ENCODE assay signal across 9 mouse cellular contexts in genomic region chr2:93955886-93956285, GRCm38 (mm10). TPM values are rescaled to one million over a fixed set of nuclear protein-coding genes. Genes with fewer than 3 reads are reported as not detected.
DNase-seq lines count a peak whose midpoint lies in the region; ATAC-seq and TF ChIP-seq lines count a peak whose summit lies in the region.
"Had no signal": no experiment of that assay in that cellular context is flagged by ENCODE, and none has a peak within 500 bp of the region (broad histone marks: within the 10 kb centered on the region; RNA-seq: fewer than 3 reads in every experiment).

No protein-coding gene starts in this region.

- H3K27me3 ChIP-seq in heart, embryonic 13.5 days (replicated peaks) = peaks cover 79% of the 10 kb centered on the region
- H3K27me3 ChIP-seq in E14TG2a.4 (ENCODE audit: insufficient read depth, low read length) = peaks cover 84% of the 10 kb centered on the region
- H3K27me3 ChIP-seq in forebrain, embryonic 13.5 days = 0 out of 2 replicates have a peak, but pooled peaks cover 3% of the 10 kb centered on the region
- H3K27me3 ChIP-seq in liver, embryonic 13.5 days = peaks cover 75% of the 10 kb centered on the region
- H3K27me3 ChIP-seq: CH12.LX had no signal

- under 1% methylated on average over 31 of the region's 31 CpGs for WGBS in heart, embryonic 13.5 days
- under 1% methylated on average over 31 of the region's 31 CpGs for WGBS in forebrain, embryonic 13.5 days
- under 1% methylated on average over 31 of the region's 31 CpGs for WGBS in liver, embryonic 13.5 days (ENCODE audit: insufficient replicate concordance)

- peak overlapping the region; percentile 87 for H3K9ac ChIP-seq in heart, embryonic 13.5 days
- H3K9ac ChIP-seq in forebrain, embryonic 13.5 days = peak overlapping the region; percentile 98
- peak overlapping the region; percentile 52; the same call in 1 of the 2 replicates for H3K9ac ChIP-seq in liver, embryonic 13.5 days

- TF ChIP-seq CTCF in E14TG2a.4 (conservative IDR thresholded peaks at IDR 0.05; ENCODE audit: low read length) = no peak

- no peak for DNase-seq in heart, adult 11 months
- no peak for DNase-seq in liver, embryonic 13.5 days
- DNase-seq in urinary bladder, postnatal 4 days (ENCODE audit: low spot score in 2 of 2) = no peak
- no peak for DNase-seq in ovary, adult 18-20 months (ENCODE audit: low spot score)

- 0 out of 2 replicates have a peak overlapping the region, but pooled peaks have one; percentile 32 for H3K27ac ChIP-seq in heart, embryonic 13.5 days (replicated peaks)
- peak overlapping the region; percentile 97 for H3K27ac ChIP-seq in forebrain, embryonic 13.5 days
- H3K27ac ChIP-seq in liver, embryonic 13.5 days = no peak overlapping the region

- no peaks in the 10 kb centered on the region for H3K36me3 ChIP-seq in heart, embryonic 13.5 days
- no peaks in the 10 kb centered on the region for H3K36me3 ChIP-seq in E14TG2a.4 (ENCODE audit: insufficient read depth, low read length)
- no peaks in the 10 kb centered on the region for H3K36me3 ChIP-seq in forebrain, embryonic 13.5 days (ENCODE audit: poor library complexity, severe bottlenecking)
- no peaks in the 10 kb centered on the region for H3K36me3 ChIP-seq in liver, embryonic 13.5 days

- ATAC-seq in heart, embryonic 13.5 days (ENCODE audit: extremely low read depth, insufficient number of reproducible peaks, low FRiP score, low TSS enrichment) = no peak
- peak; percentile 3; the same call in 1 of the 2 replicates for ATAC-seq in forebrain, embryonic 13.5 days
- ATAC-seq in liver, embryonic 13.5 days (ENCODE audit: low read depth) = no peak
- ATAC-seq in CD4-positive, CD25-positive, alpha-beta regulatory T cell, adult 4 months = no peak

- peak overlapping the region; percentile 99 for H3K4me2 ChIP-seq in heart, embryonic 13.5 days
- H3K4me2 ChIP-seq in forebrain, embryonic 13.5 days = peak overlapping the region; percentile 98
- H3K4me2 ChIP-seq in liver, embryonic 13.5 days = peak overlapping the region; percentile 64

- peaks cover 27% of the 10 kb centered on the region for H3K4me1 ChIP-seq in heart, embryonic 13.5 days
- H3K4me1 ChIP-seq in E14TG2a.4 (replicated peaks; ENCODE audit: low read depth, low read length) = peaks cover 32% of the 10 kb centered on the region
- H3K4me1 ChIP-seq in forebrain, embryonic 13.5 days = peaks cover 40% of the 10 kb centered on the region
- peaks cover 3% of the 10 kb centered on the region for H3K4me1 ChIP-seq in liver, embryonic 13.5 days (replicated peaks)

- H3K4me3 ChIP-seq in heart, embryonic 13.5 days = peak overlapping the region; percentile 74
- H3K4me3 ChIP-seq in E14TG2a.4 (replicated peaks; ENCODE audit: low read length) = peak overlapping the region; percentile 77
- peak overlapping the region; percentile 72 for H3K4me3 ChIP-seq in forebrain, embryonic 13.5 days
- peak overlapping the region; percentile 56 for H3K4me3 ChIP-seq in liver, embryonic 13.5 days (replicated peaks)

- H3K9me3 ChIP-seq in heart, embryonic 13.5 days = no peaks in the 10 kb centered on the region
- peaks cover 6% of the 10 kb centered on the region for H3K9me3 ChIP-seq in E14TG2a.4 (ENCODE audit: low read length)
- H3K9me3 ChIP-seq in forebrain, embryonic 13.5 days (replicated peaks) = no peaks in the 10 kb centered on the region
- H3K9me3 ChIP-seq in liver, embryonic 13.5 days (replicated peaks) = no peaks in the 10 kb centered on the region

RNA-seq across cellular contexts. Expression of gene Gm13889, which starts 1.1 kb away (rescaled TPM):
- 4.0 and 4.3 TPM in 2 replicates for polyA plus RNA-seq in heart, embryonic 13.5 days (2015; fragmentation: Nextera tagmentation; extraction: Ambion mirVana)
- 17.7 and 22.3 TPM in 2 replicates for polyA plus RNA-seq in forebrain, embryonic 13.5 days (2015; fragmentation: Nextera tagmentation; extraction: Ambion mirVana)
- 1.7 and 2.2 TPM in 2 replicates for polyA plus RNA-seq in liver, embryonic 13.5 days (2015; fragmentation: Nextera tagmentation; extraction: Ambion mirVana)
- not detected for polyA plus RNA-seq in CD4-positive, CD25-positive, alpha-beta regulatory T cell, adult 4 months (2017; shearing (Covaris generic))

RNA-seq across cellular contexts. Expression of gene Gm27027, which starts 40.3 kb away (rescaled TPM):
- polyA plus RNA-seq in heart, embryonic 13.5 days (2015; fragmentation: Nextera tagmentation; extraction: Ambion mirVana) = not detected in 2 replicates
- polyA plus RNA-seq in forebrain, embryonic 13.5 days (2015; fragmentation: Nextera tagmentation; extraction: Ambion mirVana) = not detected in 2 replicates
- not detected in 2 replicates for polyA plus RNA-seq in liver, embryonic 13.5 days (2015; fragmentation: Nextera tagmentation; extraction: Ambion mirVana)
- polyA plus RNA-seq in CD4-positive, CD25-positive, alpha-beta regulatory T cell, adult 4 months (2017; shearing (Covaris generic)) = not detected

RNA-seq across cellular contexts. Expression of gene Alkbh3, which starts 54.7 kb away (rescaled TPM):
- polyA plus RNA-seq in heart, embryonic 13.5 days (2015; fragmentation: Nextera tagmentation; extraction: Ambion mirVana) = 63.6 and 64.9 TPM in 2 replicates
- polyA plus RNA-seq in forebrain, embryonic 13.5 days (2015; fragmentation: Nextera tagmentation; extraction: Ambion mirVana) = 51.8 and 53.2 TPM in 2 replicates
- polyA plus RNA-seq in liver, embryonic 13.5 days (2015; fragmentation: Nextera tagmentation; extraction: Ambion mirVana) = 34.6 and 37.2 TPM in 2 replicates
- 10 to 100 TPM; 55.1 to 70.7 TPM for polyA plus RNA-seq in CD4-positive, CD25-positive, alpha-beta regulatory T cell, adult 4 months (2017; shearing (Covaris generic))
